Mouse (Mus musculus) hindbrain, embryonic 14.5 days (tissue): ENCODE results near the gene Gm13030. TPM values are rescaled to one million over a fixed set of nuclear protein-coding genes. Genes with fewer than 3 reads are reported as not detected.
"Not testable (repeated sequence)": the region's sequence is repeated elsewhere in the genome, so short reads cannot be mapped to it uniquely, and the experiment has no call there.

Experiments used
- ATAC-seq: fragments of 200-750 bp; cut with Nextera tagmentation; 2 replicates; pipeline ENCODE4 v1.8.0; 2017; ENCODE audit warnings: moderate number of reproducible peaks, mild to moderate bottlenecking, moderate TSS enrichment, moderate library complexity; ENCODE audit not compliant: low FRiP score
- DNase-seq: peaks from one replicate; pipeline ENCODE4 v3.0.0-alpha.2; 2015; ENCODE audit warnings: low spot score
- H3K27ac ChIP-seq: fragments of 300-500 bp; sonication (generic); 2 replicates; pipeline ENCODE4 v1.5.1; 2014; ENCODE audit warnings: mild to moderate bottlenecking, moderate library complexity
- H3K27me3 ChIP-seq: fragments of 300-500 bp; sonication (generic); 2 replicates; pipeline ENCODE4 v1.6.1; 2014; ENCODE audit warnings: mild to moderate bottlenecking, low read length, mixed read lengths; ENCODE audit not compliant: control insufficient read depth, insufficient read depth
- H3K36me3 ChIP-seq: fragments of 300-500 bp; sonication (generic); replicated peaks from 2 replicates; pipeline ENCODE4 v1.6.1; 2014; ENCODE audit not compliant: control insufficient read depth, insufficient read depth
- H3K4me1 ChIP-seq: fragments of 300-500 bp; sonication (generic); replicated peaks from 2 replicates; pipeline ENCODE4 v1.6.1; 2014; ENCODE audit warnings: antibody characterized with exemption, low read length, mixed read lengths; ENCODE audit not compliant: control insufficient read depth, insufficient read depth
- H3K4me2 ChIP-seq: fragments of 300-500 bp; sonication (generic); replicated peaks from 2 replicates; pipeline ENCODE4 v1.6.1; 2014; ENCODE audit warnings: mild to moderate bottlenecking, moderate library complexity
- H3K4me3 ChIP-seq: fragments of 300-500 bp; sonication (generic); replicated peaks from 2 replicates; pipeline ENCODE4 v1.5.1; 2014; ENCODE audit warnings: mild to moderate bottlenecking, low read length
- H3K9ac ChIP-seq: fragments of 300-500 bp; sonication (generic); 2 replicates; pipeline ENCODE4 v1.6.1; 2014
- H3K9me3 ChIP-seq: fragments of 300-500 bp; sonication (generic); 2 replicates; pipeline ENCODE4 v1.6.1; 2016; ENCODE audit warnings: low read length; ENCODE audit not compliant: control insufficient read depth
- WGBS: fragments of 180-500 bp; shearing (Covaris S2); extraction: QIAGEN DNeasy Blood & Tissue Kit; methylation state at CpG from one replicate; pipeline ENCODE4 v1.1.7; 2014; 5-methylcytosine and 5-hydroxymethylcytosine counted together
- polyA plus RNA-seq: library from polyadenylated mRNA; unstranded; fragments of >200 nt; fragmentation: Nextera tagmentation; extraction: Ambion mirVana; gene quantifications from 2 replicates; pipeline ENCODE4 v1.2.1, GENCODE M21; 2014

The Gm13030 gene
- polyA plus RNA-seq, 1 experiment from 2014 or later, result not detected

DNA sequence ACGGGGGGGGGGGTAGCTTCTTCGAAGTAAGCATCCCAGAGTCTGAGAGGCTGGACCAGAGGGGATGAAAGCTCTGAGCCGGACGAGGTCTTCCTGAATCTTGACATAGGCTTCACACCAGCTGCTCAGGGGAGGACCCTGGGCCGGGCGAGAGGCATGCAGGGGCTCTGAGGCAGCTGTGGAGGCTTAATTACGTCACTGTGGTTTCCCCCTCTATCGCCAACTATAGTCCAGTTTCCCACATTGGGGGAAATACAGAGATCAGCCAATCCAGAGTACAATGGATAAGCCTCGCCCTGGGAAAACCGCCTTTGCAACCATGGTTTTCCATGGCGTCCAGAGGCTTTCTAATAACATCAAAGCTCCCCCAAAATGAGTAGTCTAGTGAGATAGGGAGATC lies 46.6 kb downstream of the Gm13030 start:
- H3K27me3 ChIP-seq, result no peaks in the 10 kb centered on the region
- no peak overlapping the region for H3K4me2 ChIP-seq
- WGBS, result 76% methylated on average over 11 of the region's 11 CpGs
- ATAC-seq (no peak), DNase-seq (no peak)
- no peak overlapping the region for H3K27ac ChIP-seq
- no peaks in the 10 kb centered on the region for H3K9me3 ChIP-seq
- H3K9ac ChIP-seq, result no peak overlapping the region
- no peaks in the 10 kb centered on the region for H3K36me3 ChIP-seq
- H3K4me1 ChIP-seq, result no peaks in the 10 kb centered on the region
- no peak overlapping the region for H3K4me3 ChIP-seq

DNA sequence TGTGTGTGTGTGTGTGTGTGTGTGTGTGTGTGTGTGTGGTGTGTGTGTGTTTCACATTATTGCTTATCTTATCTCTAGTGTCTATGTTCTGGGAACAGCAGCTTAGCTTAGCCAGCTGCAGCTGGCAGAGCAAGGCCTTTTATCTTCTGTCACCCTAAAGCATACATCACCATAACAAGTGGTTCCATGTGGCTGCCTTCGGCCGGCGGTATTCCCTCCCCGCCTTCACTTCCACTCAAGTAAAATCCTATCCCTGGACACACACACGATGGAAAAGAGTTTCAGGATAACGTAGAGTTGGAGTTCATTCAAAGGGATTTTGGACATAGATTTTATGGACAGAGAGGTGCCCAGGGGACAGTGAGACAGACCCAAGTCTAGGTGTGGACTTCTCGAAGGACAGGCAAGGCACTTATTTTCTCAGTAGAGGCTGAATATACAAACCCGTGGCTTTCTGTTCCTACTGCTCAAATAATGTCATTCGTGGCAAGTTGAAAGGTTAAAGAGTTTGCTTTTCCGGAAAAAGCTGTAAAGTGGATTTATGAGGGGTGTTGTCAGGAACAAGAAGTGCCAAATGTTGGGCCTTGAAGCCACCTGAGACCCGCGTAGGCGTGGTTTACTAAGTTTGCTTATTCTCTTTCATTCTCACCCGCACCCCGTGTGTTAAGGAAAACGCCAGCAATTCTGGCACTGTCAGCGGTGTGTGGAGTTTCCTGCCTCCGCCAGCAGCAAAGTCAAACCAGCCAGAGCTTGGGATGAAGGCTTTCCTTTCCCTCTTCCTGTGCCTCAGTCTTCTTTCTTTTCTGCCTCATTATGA lies 47.8 kb downstream of the Gm13030 start:
- ATAC-seq, result no peak
- no peaks in the 10 kb centered on the region for H3K27me3 ChIP-seq
- H3K4me2 ChIP-seq, result no peak overlapping the region
- H3K9me3 ChIP-seq, result no peaks in the 10 kb centered on the region
- no peaks in the 10 kb centered on the region for H3K4me1 ChIP-seq
- H3K36me3 ChIP-seq, result no peaks in the 10 kb centered on the region
- 69% methylated on average over 18 of the region's 18 CpGs for WGBS
- no peak overlapping the region for H3K27ac ChIP-seq
- H3K9ac ChIP-seq, result no peak overlapping the region
- no peak overlapping the region for H3K4me3 ChIP-seq
- DNase-seq, result no peak

DNA sequence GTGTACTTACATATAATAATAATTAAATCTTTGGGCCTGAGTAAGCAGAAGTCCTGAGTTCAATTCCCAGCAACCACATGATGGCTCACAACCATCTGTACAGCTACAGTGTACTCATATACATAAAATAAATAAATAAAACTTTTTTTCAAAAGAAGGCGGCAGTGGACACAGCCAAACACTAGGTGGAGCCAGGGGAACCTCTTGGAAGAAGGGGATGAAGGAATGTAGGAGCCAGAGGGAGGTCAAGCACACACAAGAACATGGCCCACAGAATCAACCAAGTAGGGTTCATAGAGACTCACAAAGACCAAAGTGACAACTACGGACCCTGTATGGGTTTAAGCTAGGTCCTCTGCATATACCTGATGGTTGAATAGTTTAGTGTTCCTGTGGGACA lies 49.1 kb downstream of the Gm13030 start:
- no peaks in the 10 kb centered on the region for H3K36me3 ChIP-seq
- no peaks in the 10 kb centered on the region for H3K27me3 ChIP-seq
- H3K4me1 ChIP-seq, result no peaks in the 10 kb centered on the region
- DNase-seq (no peak), ATAC-seq (no peak)
- H3K9me3 ChIP-seq, result no peaks in the 10 kb centered on the region
- no peak overlapping the region for H3K4me3 ChIP-seq
- no peak overlapping the region for H3K4me2 ChIP-seq
- WGBS, result 93% methylated on average over 2 of the region's 2 CpGs
- no peak overlapping the region for H3K9ac ChIP-seq
- no peak overlapping the region for H3K27ac ChIP-seq

GRCm38 (mm10) chr4:138824161-138824560 lies 49.6 kb downstream of the Gm13030 start:
- H3K27me3 ChIP-seq, H3K4me1 ChIP-seq, H3K4me2 ChIP-seq, H3K9me3 ChIP-seq, H3K27ac ChIP-seq, DNase-seq, ATAC-seq, H3K36me3 ChIP-seq, H3K9ac ChIP-seq, H3K4me3 ChIP-seq: not testable (repeated sequence)
- WGBS, result 83% methylated on average over 2 of the region's 2 CpGs

- 85% methylated on average over 2 of the region's 2 CpGs for WGBS
These were observed 52.7 kb downstream of the Gm13030 start for GRCm38 (mm10) chr4:138821036-138821435.

More at GRCm38 (mm10) chr4:138821036-138821435, 52.7 kb downstream of the Gm13030 start:
- no peak overlapping the region for H3K4me3 ChIP-seq
- H3K9me3 ChIP-seq, result no peaks in the 10 kb centered on the region
- no peak overlapping the region for H3K9ac ChIP-seq
- H3K4me1 ChIP-seq, result no peaks in the 10 kb centered on the region
- DNase-seq, result no peak
- no peak overlapping the region for H3K4me2 ChIP-seq
- no peaks in the 10 kb centered on the region for H3K27me3 ChIP-seq
- no peak for ATAC-seq
- H3K27ac ChIP-seq, result no peak overlapping the region
- no peaks in the 10 kb centered on the region for H3K36me3 ChIP-seq

Other genes with a start within 250 kb of the Gm13030 start
- 1.2 and 2.0 TPM in 2 replicates for gene Vwa5b1, start 238.1 kb downstream of the Gm13030 start, polyA plus RNA-seq
- 0.21 and 0.55 TPM in 2 replicates for gene Pla2g2c, start 149.2 kb downstream of the Gm13030 start, polyA plus RNA-seq
- 4.6 and 5.5 TPM in 2 replicates for gene Ubxn10, start 136.8 kb downstream of the Gm13030 start, polyA plus RNA-seq
- gene Pla2g2f, start 116.3 kb downstream of the Gm13030 start, polyA plus RNA-seq, result not detected in 2 replicates
- 0.62 and 0.74 TPM in 2 replicates for gene Pla2g2d, start 98.2 kb downstream of the Gm13030 start, polyA plus RNA-seq
- gene Pla2g5, start 10.5 kb downstream of the Gm13030 start, polyA plus RNA-seq, result 0.29 TPM in 2 replicates
- gene Pla2g2e, start 4.0 kb upstream of the Gm13030 start, polyA plus RNA-seq, result not detected in 2 replicates
- gene Otud3, start 40.0 kb upstream of the Gm13030 start, polyA plus RNA-seq, result 2.8 and 3.3 TPM in 2 replicates
- gene Rnf186, start 93.1 kb upstream of the Gm13030 start, polyA plus RNA-seq, result not detected in 2 replicates
- 0.63 and 1.3 TPM in 2 replicates for gene Tmco4, start 98.9 kb upstream of the Gm13030 start, polyA plus RNA-seq
- gene Htr6, start 201.6 kb upstream of the Gm13030 start, polyA plus RNA-seq, result 0.58 and 0.65 TPM in 2 replicates
- 47.8 and 47.9 TPM in 2 replicates for gene Nbl1, start 219.0 kb upstream of the Gm13030 start, polyA plus RNA-seq